Comparison of ENCODE assay signal across 8 mouse cellular contexts in genomic region chr9:48354793-48355192, GRCm38 (mm10). TPM values are rescaled to one million over a fixed set of nuclear protein-coding genes. Genes with fewer than 3 reads are reported as not detected.
DNase-seq lines count a peak whose midpoint lies in the region; ATAC-seq and TF ChIP-seq lines count a peak whose summit lies in the region.

No protein-coding gene starts in this region.

- peak; percentile 88 for TF ChIP-seq CTCF in liver, adult 2 months (IDR thresholded peaks at IDR 0.05; ENCODE audit: low read depth, low read length)

- no peaks in the 10 kb centered on the region for H3K9me3 ChIP-seq in midbrain, embryonic 10.5 days (replicated peaks)
- H3K9me3 ChIP-seq in midbrain, embryonic 15.5 days, result no peaks in the 10 kb centered on the region

- no peak overlapping the region for H3K4me3 ChIP-seq in midbrain, embryonic 10.5 days
- H3K4me3 ChIP-seq in midbrain, embryonic 15.5 days, result no peak overlapping the region
- H3K4me3 ChIP-seq in brown adipose tissue, adult 24 weeks (ENCODE audit: insufficient read depth, low read depth, low read length), result no peak overlapping the region
- H3K4me3 ChIP-seq in liver, adult 2 months (ENCODE audit: insufficient read depth, low read depth, low read length), result no peak overlapping the region

- no peak for ATAC-seq in midbrain, embryonic 15.5 days (replicated peaks)

- peaks cover 12% of the 10 kb centered on the region for H3K4me1 ChIP-seq in midbrain, embryonic 10.5 days
- H3K4me1 ChIP-seq in midbrain, embryonic 15.5 days, result no peaks in the 10 kb centered on the region
- H3K4me1 ChIP-seq in brown adipose tissue, adult 24 weeks (ENCODE audit: control insufficient read depth, insufficient read depth, insufficient read length, low read length), result peaks cover 12% of the 10 kb centered on the region; the same call in 1 of the 2 replicates
- no peaks in the 10 kb centered on the region; the same call in 1 of the 2 replicates for H3K4me1 ChIP-seq in liver, adult 2 months (ENCODE audit: control insufficient read depth, insufficient read depth, low read length)

- H3K9ac ChIP-seq in midbrain, embryonic 15.5 days, result no peak overlapping the region
- no peak overlapping the region for H3K9ac ChIP-seq in liver, adult 2 months (ENCODE audit: low read depth, low read length)

- TF ChIP-seq POLR2A in liver, adult 2 months (IDR thresholded peaks at IDR 0.05; ENCODE audit: extremely low read depth, insufficient read depth, low read length), result no peak

- H3K79me2 ChIP-seq in liver, adult 2 months (ENCODE audit: control insufficient read depth, insufficient read depth, low read length), result no peaks in the 10 kb centered on the region

- peak; percentile 70 for DNase-seq in midbrain, embryonic 10.5 days (ENCODE audit: low spot score)
- DNase-seq in frontal cortex, adult 2 months (ENCODE audit: extremely low spot score in 1 of 2, low spot score in 1 of 2), result peak; percentile 57 to 90
- peak; percentile 82 for DNase-seq in kidney, adult 9 months
- peak; percentile 74 for DNase-seq in liver, adult 2 months (ENCODE audit: extremely low read depth, low read depth, low spot score)
- DNase-seq in ovary, postnatal 36 days (ENCODE audit: low spot score), result peak; percentile 69
- peak; percentile 37 to 71 for DNase-seq in thymus, postnatal 10 days (ENCODE audit: low spot score in 2 of 2)

- no peaks in the 10 kb centered on the region for H3K36me3 ChIP-seq in midbrain, embryonic 10.5 days
- H3K36me3 ChIP-seq in midbrain, embryonic 15.5 days (replicated peaks), result no peaks in the 10 kb centered on the region
- no peaks in the 10 kb centered on the region for H3K36me3 ChIP-seq in liver, adult 2 months (ENCODE audit: control insufficient read depth, insufficient read depth, low read length)

- 52% methylated on average over 3 of the region's 3 CpGs for WGBS in midbrain, embryonic 10.5 days
- WGBS in midbrain, embryonic 15.5 days, result 50% methylated on average over 3 of the region's 3 CpGs
- WGBS in liver, adult 2 months, result 7% methylated on average over 3 of the region's 3 CpGs

- H3K27me3 ChIP-seq in midbrain, embryonic 10.5 days (ENCODE audit: low read depth, poor library complexity, severe bottlenecking), result no peaks in the 10 kb centered on the region
- no peaks in the 10 kb centered on the region for H3K27me3 ChIP-seq in midbrain, embryonic 15.5 days (replicated peaks)
- no peaks in the 10 kb centered on the region for H3K27me3 ChIP-seq in liver, adult 2 months (ENCODE audit: control insufficient read depth, insufficient read depth, low read length)

- H3K4me2 ChIP-seq in midbrain, embryonic 15.5 days, result no peak overlapping the region

- H3K27ac ChIP-seq in midbrain, embryonic 10.5 days (replicated peaks), result 0 out of 2 replicates have a peak overlapping the region, but pooled peaks have one; percentile 49
- no peak overlapping the region for H3K27ac ChIP-seq in midbrain, embryonic 15.5 days
- H3K27ac ChIP-seq in brown adipose tissue, adult 24 weeks (replicated peaks; ENCODE audit: low read depth, low read length), result peak overlapping the region; percentile 26
- H3K27ac ChIP-seq in liver, adult 2 months (replicated peaks; ENCODE audit: insufficient read depth, low read depth, low read length), result no peak overlapping the region

RNA-seq across cellular contexts. Expression of gene Nxpe2, which starts 1.5 kb away (rescaled TPM):
- 0.76 and 0.96 TPM in 2 replicates for polyA plus RNA-seq in midbrain, embryonic 10.5 days (2016; fragmentation: Nextera tagmentation; extraction: Ambion mirVana)
- polyA plus RNA-seq in midbrain, embryonic 15.5 days (2015; fragmentation: Nextera tagmentation; extraction: Ambion mirVana), result 0.38 and 0.54 TPM in 2 replicates
- 0.54 and 2.2 TPM in 2 replicates for polyA plus RNA-seq in brown adipose tissue, adult 24 weeks (2012; ENCODE audit: insufficient read depth, insufficient read length, missing spikeins)
- polyA plus RNA-seq in frontal cortex, adult 2 months (2012; rRNA removed), result 0.50 and 0.80 TPM in 2 replicates
- total RNA-seq in liver, adult 2 months (2014; rRNA removed), result 8.7 and 21.4 TPM in 2 replicates
- 11.7 and 12.6 TPM in 2 replicates for polyA plus RNA-seq in liver, adult 2 months (2012; rRNA removed)

Comparison
In these comparisons a context has a peak if more than half of its experiments do, and no peak if none do; other contexts are left out.
1. H3K27ac ChIP-seq: peak in midbrain, embryonic 10.5 days (single experiment) and brown adipose tissue, adult 24 weeks (single experiment); none in midbrain, embryonic 15.5 days (single experiment) and liver, adult 2 months (single experiment).
2. Peak in every context shown above with its lines, with median percentiles within 50 percentile points of each other: DNase-seq.